Mouse (Mus musculus) kidney, adult 2 months (tissue): ENCODE results near the gene Tnfsf12.

ENCODE experiments used
- CTCF ChIP-seq: fragments of 200-500 bp; conservative IDR thresholded peaks from 2 replicates; pipeline ENCODE4 v1.5.1; 2011; ENCODE audit warnings: low read depth, mild to moderate bottlenecking, control low read depth, low read length, moderate library complexity, mixed read lengths; ENCODE audit not compliant: insufficient read depth, insufficient read length
- POLR2A ChIP-seq: fragments of 200-500 bp; IDR thresholded peaks from one replicate; pipeline ENCODE4 v1.6.1; 2011; ENCODE audit warnings: low read depth, low read length, control low read depth

- TF ChIP-seq CTCF (no peak), POLR2A (no peak)
These were observed 14.2 kb upstream of the Tnfsf12 start for GRCm38 (mm10) chr11:69709554-69710446.
